Mouse (Mus musculus) left cerebral cortex, postnatal 10 days (tissue): ENCODE measurements at regions not wholly inside any gene's neighbourhood (a gene's known extent, or its start where the extent isn't known, plus 50 kb on each side); places are given as distances from the start of the nearest gene placed in this dataset.

Experiments
- DNase-seq, 2 experiments: peaks; one replicate each; pipeline ENCODE4 v3.0.0; 2021 to 2022; ENCODE audit warnings: low spot score in 2 of 2, mixed read lengths in 1 of 2; ENCODE audit errors: extremely low spot score in 1 of 2
- intact Hi-C: fragments of 180-260 bp; cut with DNase I; formaldehyde crosslinking; loops from one replicate; pipeline ENCODE4 v1.15.1; 2025

DNA sequence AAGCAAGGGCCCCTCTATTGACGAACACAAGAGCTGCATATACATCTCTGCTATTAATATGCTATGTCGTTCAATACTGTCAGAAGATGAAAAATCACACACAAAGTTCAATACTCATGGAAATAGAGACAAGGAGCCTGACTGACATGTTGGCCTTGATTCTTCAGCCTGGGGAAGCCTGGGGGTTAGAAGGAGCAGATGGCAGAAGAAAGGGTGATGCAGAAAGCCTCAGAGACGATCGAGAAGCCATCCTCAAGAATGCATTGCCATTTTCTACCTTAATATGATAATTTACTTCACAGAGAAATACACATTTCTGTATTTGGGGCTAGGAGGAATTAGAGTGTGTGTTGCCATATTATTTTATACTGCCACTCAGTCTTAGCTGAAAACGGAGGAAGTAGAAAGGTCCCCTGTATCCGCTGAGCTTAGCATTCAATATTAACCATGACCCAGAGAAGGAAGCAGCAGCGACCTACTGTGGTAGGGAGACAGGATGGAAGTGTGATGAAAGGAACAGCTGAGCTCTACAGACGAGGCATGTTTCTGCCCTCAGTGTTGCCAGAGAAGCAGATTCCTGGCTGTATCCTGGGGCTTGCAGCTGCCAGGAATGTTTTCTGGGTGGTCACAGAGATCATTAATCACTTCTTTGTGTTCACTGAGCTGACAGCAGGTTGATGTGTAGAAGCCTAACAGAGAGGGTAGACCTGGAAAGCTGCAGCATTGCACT lies 105.2 kb downstream of the Lrig3 start:
- no peak for DNase-seq
- intact Hi-C loops, result no loop called here

DNA sequence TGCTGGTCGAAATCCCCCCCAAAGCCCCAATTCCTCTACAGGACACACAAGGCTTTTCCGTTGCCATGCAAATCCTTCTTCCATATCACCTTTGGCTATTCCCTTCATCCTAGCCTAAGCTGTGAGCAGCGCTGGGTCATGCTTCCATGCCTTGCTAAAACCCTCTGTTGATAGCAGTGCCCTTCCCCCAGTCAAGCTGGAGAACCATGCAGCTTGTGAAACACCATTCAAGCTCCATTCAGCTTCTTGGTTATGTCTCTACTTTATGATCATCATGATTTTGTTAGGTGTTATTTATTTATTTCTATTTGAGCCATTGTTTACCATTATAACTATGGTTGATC lies 105.7 kb downstream of the Lrig3 start:
- intact Hi-C loops, result no loop called here
- DNase-seq, result no peak

DNA sequence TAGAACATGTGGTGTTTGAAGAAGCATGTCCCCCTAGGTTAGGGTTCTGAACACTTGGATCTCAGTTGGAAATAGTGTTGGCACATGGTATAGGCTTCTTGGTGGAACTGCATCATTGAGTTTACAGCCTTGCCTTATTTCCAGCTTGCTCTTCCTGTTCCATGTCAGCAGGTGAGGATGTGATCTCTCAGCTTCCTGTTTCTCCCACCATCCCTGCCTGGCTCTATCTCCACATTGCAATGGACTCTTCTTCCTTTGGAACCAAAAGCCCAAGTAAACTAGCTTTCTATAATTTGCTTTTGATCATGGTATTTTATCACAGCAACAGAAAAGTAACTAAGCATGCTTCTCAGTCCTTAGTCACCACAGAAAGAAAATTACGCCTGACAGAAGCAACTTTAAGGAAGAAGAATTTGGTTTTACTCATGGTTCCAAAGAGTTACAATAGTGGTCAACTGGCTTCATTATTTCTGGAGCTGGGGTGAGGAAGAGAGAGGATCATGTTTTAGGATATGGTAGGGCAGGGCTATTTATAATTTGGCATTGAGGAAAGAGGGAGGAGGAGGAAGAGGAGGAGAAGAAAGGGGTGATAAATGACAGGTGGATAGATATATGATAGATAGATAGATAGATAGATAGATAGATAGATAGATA lies 111.5 kb downstream of the Lrig3 start:
- DNase-seq, result no peak
- intact Hi-C loops, result no loop called here

DNA sequence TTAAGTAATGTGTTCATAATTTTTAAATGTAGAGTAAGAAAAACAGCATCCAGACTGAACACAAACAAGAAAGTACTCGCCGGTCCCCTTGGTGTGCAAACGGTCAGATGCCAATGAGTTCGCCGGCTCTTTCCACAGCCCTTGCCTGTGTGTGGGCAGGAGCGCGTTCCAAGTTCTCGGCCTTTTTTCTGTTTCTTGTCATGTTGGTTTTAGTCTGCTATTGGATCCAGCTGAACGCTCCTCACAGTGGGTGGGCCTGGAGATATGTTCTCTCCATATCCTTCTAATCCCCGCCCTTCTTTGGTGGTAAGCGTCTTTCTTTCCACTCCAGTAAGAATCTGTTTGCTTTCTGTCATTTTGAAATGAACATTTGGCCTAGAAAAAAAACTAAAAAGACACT lies 116.6 kb downstream of the Lrig3 start:
- intact Hi-C loops, result no loop called here
- DNase-seq, result peak in 1 of 2 experiments; percentile 22

DNA sequence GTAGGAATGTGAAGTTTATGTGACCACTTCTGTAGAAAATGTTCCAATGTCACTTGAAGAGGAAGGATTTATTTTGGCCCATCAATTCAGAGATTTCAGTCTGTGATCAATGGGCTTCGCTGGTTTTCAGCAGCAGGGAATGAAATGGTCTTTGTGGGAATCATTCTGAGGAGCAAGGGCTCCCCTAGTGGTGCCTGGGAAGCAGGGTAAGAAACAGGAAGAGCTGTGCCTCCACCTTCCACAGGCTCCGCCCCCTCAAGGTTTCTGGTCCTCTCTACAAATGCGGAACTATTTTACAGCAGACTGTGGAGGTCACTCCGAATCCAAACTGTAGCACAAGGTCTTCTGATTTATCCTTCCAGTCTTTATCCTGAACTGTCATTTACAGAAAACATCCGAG lies 120.7 kb downstream of the Lrig3 start:
- no peak for DNase-seq
- intact Hi-C loops, result no loop called here

DNA sequence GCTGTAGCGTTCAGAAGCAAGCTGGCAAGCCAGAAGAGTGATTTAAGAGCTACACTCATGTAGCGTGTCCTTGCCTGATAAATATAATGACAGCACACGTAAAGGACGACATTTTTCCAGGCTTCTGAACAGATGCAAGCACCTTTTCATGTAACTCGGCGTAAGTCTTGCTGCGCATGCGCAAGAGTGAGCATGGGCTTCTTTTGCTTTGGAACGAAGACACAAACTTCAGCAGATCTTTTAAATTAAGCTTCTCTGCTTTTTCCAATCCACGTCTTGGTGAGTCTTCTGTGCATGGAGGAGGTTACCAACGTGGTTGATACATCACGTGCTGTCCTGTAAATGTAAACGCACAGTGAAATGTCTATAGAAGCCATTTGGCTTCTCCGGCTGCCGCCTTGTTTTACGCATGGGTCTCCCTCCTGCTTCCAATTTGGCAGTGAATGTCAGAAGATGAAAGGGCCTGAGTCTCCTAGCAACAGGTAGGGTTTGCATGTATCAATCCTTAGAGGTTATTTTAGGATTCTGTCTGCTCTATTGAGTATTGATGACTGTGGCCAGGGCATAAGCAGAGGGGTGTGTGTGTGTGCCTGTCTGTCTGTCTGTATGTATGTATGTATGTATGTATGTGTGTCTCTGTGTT lies 128.4 kb downstream of the Lrig3 start:
- intact Hi-C loops, result no loop called here

DNA sequence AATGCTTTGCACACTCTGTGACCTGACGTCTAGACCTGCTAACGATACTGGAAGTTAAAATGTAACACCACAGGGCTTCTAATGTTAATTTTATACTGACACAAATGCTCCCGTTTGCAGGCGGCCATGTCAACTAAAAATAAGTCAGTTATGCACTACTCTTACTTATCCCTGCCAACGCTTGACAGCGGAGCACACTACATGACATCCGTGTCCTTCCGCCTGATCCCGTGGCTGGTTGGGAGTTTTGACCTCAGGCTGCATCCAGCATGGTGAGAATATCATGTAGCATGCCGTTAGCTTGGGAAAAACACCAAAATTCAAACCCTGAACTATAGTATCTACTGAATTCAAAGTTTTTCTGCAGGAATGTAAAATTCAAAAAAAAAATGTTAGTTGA lies 131.9 kb downstream of the Lrig3 start:
- intact Hi-C loops, result no loop called here
- DNase-seq, result no peak

More for the DNA sequence above, 128.4 kb downstream of the Lrig3 start:
- DNase-seq, result peak; percentile 45 to 57

DNA sequence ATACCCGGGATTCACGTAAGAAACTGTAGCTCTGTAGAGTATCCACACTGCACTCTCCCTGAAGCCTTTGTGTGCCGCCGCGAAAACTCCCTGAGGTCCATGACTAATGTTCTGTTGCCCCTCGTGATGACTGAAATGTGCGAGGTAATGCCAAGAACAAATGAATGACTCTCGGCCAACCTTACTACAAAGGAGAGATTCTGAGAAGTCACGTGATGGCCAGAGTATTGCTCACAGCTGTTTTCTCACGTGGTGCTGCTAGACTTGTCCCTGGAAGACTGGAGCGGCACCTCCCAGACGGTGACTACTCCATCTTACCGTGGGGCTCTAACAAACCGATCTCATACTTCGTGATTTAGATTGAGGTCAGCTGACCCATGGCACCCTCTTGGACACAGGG lies 136.9 kb downstream of the Lrig3 start:
- intact Hi-C loops, result no loop called here

DNA sequence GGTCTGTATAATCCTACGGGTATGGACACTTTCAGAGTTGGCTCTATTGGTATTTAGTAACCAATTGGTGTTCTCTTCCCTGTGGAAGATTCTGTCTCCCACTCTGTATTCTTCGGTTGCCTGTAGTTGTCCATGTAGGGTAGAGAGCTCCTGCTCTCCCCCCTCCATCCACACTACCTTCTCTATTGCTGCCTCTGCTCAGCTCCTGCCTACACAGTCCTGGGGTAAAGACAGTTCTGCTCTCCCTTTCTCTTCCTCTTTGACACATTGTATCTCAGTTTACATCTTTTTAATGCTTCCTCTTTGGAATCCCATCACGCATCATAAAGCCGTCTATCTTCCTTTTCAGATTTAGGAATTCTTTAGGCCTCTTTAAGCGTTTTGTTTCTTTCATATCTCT lies 147.1 kb downstream of the Lrig3 start:
- intact Hi-C loops, result no loop called here
- DNase-seq, result no peak

More for the DNA sequence above, 136.9 kb downstream of the Lrig3 start:
- no peak for DNase-seq

DNA sequence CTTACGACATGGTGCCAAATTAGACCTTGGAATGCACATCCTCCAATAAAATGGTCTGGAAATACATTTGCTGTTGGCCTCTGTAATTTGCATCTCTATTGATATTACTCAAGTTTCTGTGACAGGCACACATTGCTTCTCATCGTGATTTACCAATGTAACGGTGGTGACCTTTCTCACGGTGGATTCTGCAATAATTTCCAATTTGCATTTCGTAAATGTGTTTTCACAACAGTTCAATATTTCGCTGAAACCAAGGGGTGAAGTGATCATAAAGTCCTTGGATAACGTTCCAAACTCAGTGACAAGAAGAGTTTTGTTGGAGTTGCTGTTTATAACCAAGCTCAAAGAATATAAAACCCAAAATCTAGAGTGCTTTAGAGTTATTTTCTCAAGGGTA lies 149.4 kb downstream of the Lrig3 start:
- no peak for DNase-seq
- intact Hi-C loops, result no loop called here

DNA sequence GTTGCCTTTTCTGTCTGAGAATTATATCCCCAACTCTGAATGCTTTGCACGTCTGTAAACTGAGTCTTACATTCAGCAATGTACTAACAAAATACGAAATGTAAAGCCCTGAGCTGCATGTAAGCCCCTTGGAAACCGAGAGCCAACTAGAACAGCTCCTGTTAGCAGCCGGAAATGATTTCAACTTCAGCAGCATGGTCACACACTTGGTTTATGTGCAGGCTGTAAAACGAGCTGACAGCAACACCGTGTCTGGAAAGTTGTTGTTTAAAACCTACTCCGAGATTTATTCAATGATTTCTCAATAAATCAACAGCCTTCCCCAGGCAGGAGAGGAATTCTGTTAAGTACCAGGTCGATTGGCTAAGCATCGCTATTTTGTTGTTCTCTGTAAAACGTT lies 155.7 kb downstream of the Lrig3 start:
- no peak for DNase-seq
- intact Hi-C loops, result no loop called here

DNA sequence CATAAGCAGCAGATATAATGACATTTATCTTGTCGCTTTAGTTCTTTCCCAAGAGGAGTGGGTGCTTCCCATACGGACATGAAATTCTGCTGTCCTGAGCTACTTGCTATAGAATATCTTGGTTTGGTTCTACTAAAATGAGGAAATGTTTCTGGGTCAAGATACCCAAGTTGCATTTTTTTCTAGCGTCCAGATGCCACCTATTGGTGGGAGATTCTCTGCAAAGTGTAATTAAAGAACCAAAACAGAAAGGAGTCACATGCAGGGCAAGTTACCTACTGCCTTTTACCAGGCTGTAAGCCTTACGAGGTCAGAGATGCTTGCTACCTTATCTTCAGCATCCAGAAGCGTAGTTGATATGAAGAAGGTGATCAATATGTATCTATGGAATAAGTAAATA lies 156.5 kb downstream of the Lrig3 start:
- DNase-seq, result no peak
- intact Hi-C loops, result no loop called here

DNA sequence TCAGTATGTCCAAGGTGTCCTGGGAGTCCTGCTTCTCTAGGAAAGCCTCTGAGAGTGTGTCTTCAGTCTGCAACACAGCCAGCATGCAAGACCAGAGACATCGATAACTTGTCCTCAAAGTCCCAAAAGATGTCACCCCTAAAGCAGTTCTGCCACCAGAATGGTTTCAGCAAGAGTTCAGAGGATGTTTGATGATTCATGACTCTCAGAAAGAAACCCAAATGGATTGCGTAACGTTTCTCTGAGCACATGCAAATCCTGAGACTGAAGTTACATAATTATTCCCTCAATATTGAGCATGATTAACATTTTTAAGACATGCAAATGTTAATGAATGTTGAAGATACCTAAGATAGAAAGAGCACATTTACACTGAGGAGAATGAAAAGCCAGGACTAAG lies 167.2 kb downstream of the Lrig3 start:
- intact Hi-C loops, result no loop called here
- DNase-seq, result no peak

DNA sequence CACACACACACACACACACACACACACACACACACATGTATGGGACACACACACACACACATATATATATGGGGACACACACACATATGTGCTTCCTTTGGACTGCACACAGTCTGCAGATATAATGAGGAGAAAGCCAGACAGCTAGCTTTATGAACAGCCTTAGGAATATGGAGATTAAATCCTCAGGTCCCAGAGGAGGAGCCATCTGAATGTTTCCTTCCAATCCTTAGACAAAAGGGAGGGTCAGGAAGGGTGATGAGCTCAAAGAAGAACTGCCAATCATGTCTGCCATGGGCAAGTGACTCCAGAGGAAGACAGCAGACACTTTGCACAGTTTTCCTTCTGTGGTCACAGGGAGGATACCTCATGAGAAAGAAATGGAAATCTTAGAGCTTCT lies 168.0 kb downstream of the Lrig3 start:
- DNase-seq, result no peak
- intact Hi-C loops, result no loop called here

DNA sequence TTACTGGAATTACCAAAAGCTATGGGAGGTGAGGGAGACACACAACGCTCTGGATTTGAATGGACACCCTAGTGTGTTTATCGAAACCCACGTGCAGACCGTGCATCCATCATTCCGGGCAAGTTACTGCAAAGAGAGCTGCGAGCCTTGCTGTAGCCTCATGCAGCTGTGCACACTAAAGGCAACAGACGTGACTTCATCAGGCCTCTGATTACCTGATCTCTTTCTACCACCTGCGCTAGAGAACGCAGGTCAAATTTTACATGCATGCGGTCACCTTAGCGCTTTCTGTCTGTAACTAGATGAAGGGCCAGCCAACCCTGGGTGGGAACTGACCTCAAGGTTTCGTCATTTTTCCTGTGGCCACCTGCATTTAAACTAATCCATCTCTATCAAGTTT lies 172.6 kb downstream of the Lrig3 start:
- intact Hi-C loops, result no loop called here

DNA sequence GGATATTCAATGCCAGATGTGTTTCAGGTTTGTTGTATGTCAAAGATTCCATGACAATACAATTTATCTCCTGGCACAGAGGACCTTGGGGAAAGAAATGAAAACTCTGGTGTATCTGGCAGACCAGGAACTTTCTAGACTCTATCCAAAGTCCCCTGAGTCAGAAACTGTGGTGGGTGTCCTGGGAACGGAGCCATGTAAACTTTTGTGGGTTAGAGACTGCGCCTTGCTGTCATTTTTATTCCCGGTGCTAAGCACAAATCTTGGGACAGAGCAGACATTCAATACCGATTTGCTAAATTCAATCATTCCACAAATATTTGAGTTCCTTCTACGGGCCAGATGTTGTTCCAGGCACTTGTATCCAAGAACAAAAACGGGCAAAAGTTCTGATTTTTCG lies 175.6 kb downstream of the Lrig3 start:
- intact Hi-C loops, result no loop called here
- no peak for DNase-seq

More for the DNA sequence above, 172.6 kb downstream of the Lrig3 start:
- DNase-seq, result no peak

DNA sequence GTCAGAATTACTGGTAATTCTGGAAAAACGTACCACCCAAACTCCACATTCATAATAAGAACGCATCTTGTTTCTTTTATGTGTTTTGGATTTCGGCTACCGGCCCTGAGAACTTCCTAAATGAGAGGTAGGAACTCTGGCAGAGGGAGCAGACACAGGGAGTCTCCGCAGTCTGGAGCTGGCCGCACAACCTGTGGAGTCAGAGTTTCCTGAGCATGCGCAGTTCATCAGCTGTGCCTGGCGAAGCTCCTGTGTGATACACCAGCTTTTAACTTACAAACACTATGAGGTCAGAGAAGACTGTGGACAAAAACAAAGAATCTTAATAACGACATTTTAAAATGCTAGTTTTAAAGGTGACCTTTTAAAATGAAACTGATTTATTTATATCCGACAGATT lies 177.9 kb downstream of the Lrig3 start:
- peak in 1 of 2 experiments; percentile 31 for DNase-seq
- intact Hi-C loops, result no loop called here

DNA sequence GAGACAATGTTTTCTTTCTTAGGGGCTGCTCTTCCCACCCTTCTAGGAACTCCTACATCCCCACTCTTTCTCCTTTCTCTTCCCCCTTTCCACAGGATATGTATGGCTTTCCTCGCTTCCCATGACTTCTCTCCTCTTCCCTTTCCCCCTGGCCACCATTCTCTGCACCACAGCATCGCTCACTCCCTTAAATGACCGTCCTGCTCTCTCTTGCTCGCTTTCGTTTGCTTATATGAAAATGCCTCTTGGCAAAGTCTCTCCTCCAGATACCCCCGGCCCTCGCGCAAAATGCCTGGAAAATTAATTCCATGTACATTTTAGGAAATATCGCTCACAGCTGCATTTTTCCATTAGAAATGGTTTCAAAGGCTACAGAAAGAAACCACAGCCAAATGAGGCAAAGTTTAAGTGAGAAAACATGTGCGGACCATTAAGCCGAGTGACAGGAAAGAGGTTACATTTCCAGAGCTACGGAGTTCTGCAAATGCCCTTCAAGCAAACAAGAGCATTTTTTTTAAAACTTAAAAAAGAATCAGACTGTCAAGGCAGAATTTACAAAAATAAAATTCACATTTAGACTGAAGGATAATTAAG lies 178.7 kb downstream of the Lrig3 start:
- intact Hi-C loops, result no loop called here
- DNase-seq, result no peak

DNA sequence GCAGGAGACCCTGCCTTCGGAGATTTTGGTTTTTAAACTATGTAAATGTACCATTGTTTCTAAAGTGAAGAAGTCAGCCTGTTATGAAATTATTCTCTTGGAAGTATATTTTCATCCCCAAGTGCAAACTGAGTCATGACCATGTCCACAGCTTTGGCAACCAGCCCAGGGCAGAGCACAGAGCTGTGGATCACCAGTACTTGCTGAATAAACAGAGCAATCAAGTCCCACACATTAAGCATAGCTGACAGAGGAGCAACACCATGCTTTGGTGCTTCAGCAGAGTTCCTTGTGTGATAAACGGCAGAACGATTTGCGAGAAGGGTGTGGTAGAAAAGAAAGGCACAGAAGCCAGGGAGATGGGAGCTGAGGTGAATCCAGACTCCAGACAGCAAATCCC lies 191.3 kb downstream of the Lrig3 start:
- DNase-seq, result no peak
- intact Hi-C loops, result no loop called here

DNA sequence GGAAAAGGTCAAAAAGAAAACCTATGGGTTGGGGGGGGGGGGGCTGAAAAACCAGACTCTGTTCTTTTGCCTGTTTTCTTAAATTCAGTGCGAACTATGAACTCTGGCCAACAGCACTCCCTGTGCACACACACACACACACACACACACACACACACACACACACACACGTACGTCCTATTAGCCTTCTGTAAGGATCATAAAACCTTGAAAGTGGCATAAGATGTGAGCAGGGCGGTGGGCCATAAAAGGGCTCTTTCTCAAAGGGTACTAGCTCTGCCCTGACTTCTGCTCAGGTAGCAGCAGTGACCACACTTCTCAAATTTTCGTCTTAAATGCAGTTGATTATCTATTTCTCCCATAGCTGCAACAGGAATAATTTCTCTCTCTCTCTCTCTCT lies 199.2 kb downstream of the Lrig3 start:
- intact Hi-C loops, result no loop called here

More for the DNA sequence above, 199.2 kb downstream of the Lrig3 start:
- DNase-seq, result no peak
